Mouse (Mus musculus): Measurements from ENCODE around the gene Cog1. TPM values are rescaled to one million over a fixed set of nuclear protein-coding genes. Genes with fewer than 3 reads are reported as not detected.
A peak's percentile ranks its signal among the peaks of the same experiment; 100 is the strongest.

Gene Cog1
- polyA plus RNA-seq, 1 experiment from 2014 or later = 31.0 TPM

- WGBS (ENCODE audit: missing documents) = 43% methylated on average over 25 of the region's 25 CpGs
- Histone ChIP-seq H3K79me2 (ENCODE audit: inconsistent target) (peaks cover 72% of the 10 kb centered on the region), H3K27ac (peak overlapping the region; percentile 89), H3K4me3 (ENCODE audit: inconsistent target) (peak overlapping the region; percentile 72), H3K36me3 (ENCODE audit: inconsistent target) (peaks cover 17% of the 10 kb centered on the region)
Measured at GRCm38 (mm10) chr11:113684707-113685426, 35.9 kb downstream of the Cog1 start.

- Histone ChIP-seq H3K36me3 (ENCODE audit: inconsistent target) (peaks cover 18% of the 10 kb centered on the region), H3K4me3 (ENCODE audit: inconsistent target) (no peak overlapping the region), H3K79me2 (ENCODE audit: inconsistent target) (peaks cover 53% of the 10 kb centered on the region), H3K27ac (no peak overlapping the region)
- WGBS (ENCODE audit: missing documents) = 80% methylated on average over 2 of the region's 2 CpGs
Measured at GRCm38 (mm10) chr11:113687031-113687430, 38.1 kb downstream of the Cog1 start.

GRCm38 (mm10) chr11:113690506-113690905, 41.5 kb downstream of the Cog1 start:
- Histone ChIP-seq H3K79me2 (ENCODE audit: inconsistent target) (peaks cover 26% of the 10 kb centered on the region), H3K27ac (no peak overlapping the region), H3K4me3 (ENCODE audit: inconsistent target) (no peak overlapping the region), H3K36me3 (ENCODE audit: inconsistent target) (peaks cover 45% of the 10 kb centered on the region)
- 94% methylated on average over 11 of the region's 12 CpGs for WGBS (ENCODE audit: missing documents)

- H3K79me2 ChIP-seq (ENCODE audit: inconsistent target) = peaks cover 18% of the 10 kb centered on the region; the same call in 1 of the 2 replicates
- H3K36me3 ChIP-seq (ENCODE audit: inconsistent target) = peaks cover 47% of the 10 kb centered on the region
- H3K27ac ChIP-seq = no peak overlapping the region
- 96% methylated on average over 5 of the region's 5 CpGs for WGBS (ENCODE audit: missing documents)
- no peak overlapping the region for H3K4me3 ChIP-seq (ENCODE audit: inconsistent target)
Measured at GRCm38 (mm10) chr11:113691318-113691717, 42.3 kb downstream of the Cog1 start.

GRCm38 (mm10) chr11:113691851-113692250, 42.9 kb downstream of the Cog1 start:
- Histone ChIP-seq H3K79me2 (ENCODE audit: inconsistent target) (peaks cover 13% of the 10 kb centered on the region; the same call in 1 of the 2 replicates), H3K36me3 (ENCODE audit: inconsistent target) (peaks cover 47% of the 10 kb centered on the region), H3K27ac (no peak overlapping the region), H3K4me3 (ENCODE audit: inconsistent target) (no peak overlapping the region)
- 41% methylated on average over 3 of the region's 3 CpGs for WGBS (ENCODE audit: missing documents)

- no peak overlapping the region for H3K27ac ChIP-seq
Measured at GRCm38 (mm10) chr11:113697571-113697970, 48.6 kb downstream of the Cog1 start.

GRCm38 (mm10) chr11:113698013-113698545, 49.1 kb downstream of the Cog1 start:
- 95% methylated on average over 12 of the region's 12 CpGs for WGBS (ENCODE audit: missing documents)
- no peak overlapping the region for H3K4me3 ChIP-seq (ENCODE audit: inconsistent target)
- peaks cover 21% of the 10 kb centered on the region; the same call in 1 of the 2 replicates for H3K36me3 ChIP-seq (ENCODE audit: inconsistent target)
- H3K79me2 ChIP-seq (ENCODE audit: inconsistent target) = no peaks in the 10 kb centered on the region
- H3K27ac ChIP-seq = no peak overlapping the region

More at GRCm38 (mm10) chr11:113697571-113697970, 48.6 kb downstream of the Cog1 start:
- Histone ChIP-seq H3K36me3 (ENCODE audit: inconsistent target) (peaks cover 26% of the 10 kb centered on the region; the same call in 1 of the 2 replicates), H3K79me2 (ENCODE audit: inconsistent target) (no peaks in the 10 kb centered on the region), H3K4me3 (ENCODE audit: inconsistent target) (no peak overlapping the region)
- WGBS (ENCODE audit: missing documents) = 95% methylated on average over 5 of the region's 5 CpGs

GRCm38 (mm10) chr11:113699643-113700042, 50.7 kb downstream of the Cog1 start:
- Histone ChIP-seq H3K36me3 (ENCODE audit: inconsistent target) (peaks cover 8% of the 10 kb centered on the region; the same call in 1 of the 2 replicates), H3K27ac (no peak overlapping the region), H3K79me2 (ENCODE audit: inconsistent target) (no peaks in the 10 kb centered on the region), H3K4me3 (ENCODE audit: inconsistent target) (no peak overlapping the region)
- 92% methylated on average over 7 of the region's 7 CpGs for WGBS (ENCODE audit: missing documents)

GRCm38 (mm10) chr11:113703758-113704157, 54.8 kb downstream of the Cog1 start:
- H3K36me3 ChIP-seq (ENCODE audit: inconsistent target) = no peaks in the 10 kb centered on the region
- WGBS (ENCODE audit: missing documents) = 36% methylated on average over 5 of the region's 5 CpGs

GRCm38 (mm10) chr11:113705966-113706652, 57.1 kb downstream of the Cog1 start:
- Histone ChIP-seq H3K4me3 (ENCODE audit: inconsistent target) (no peak overlapping the region), H3K79me2 (ENCODE audit: inconsistent target) (no peaks in the 10 kb centered on the region), H3K27ac (no peak overlapping the region), H3K36me3 (ENCODE audit: inconsistent target) (no peaks in the 10 kb centered on the region)
- WGBS (ENCODE audit: missing documents) = 65% methylated on average over 15 of the region's 15 CpGs

More at GRCm38 (mm10) chr11:113703758-113704157, 54.8 kb downstream of the Cog1 start:
- H3K79me2 ChIP-seq (ENCODE audit: inconsistent target) = no peaks in the 10 kb centered on the region
- no peak overlapping the region for H3K27ac ChIP-seq
- H3K4me3 ChIP-seq (ENCODE audit: inconsistent target) = no peak overlapping the region

- Histone ChIP-seq H3K27ac (no peak overlapping the region), H3K4me3 (ENCODE audit: inconsistent target) (no peak overlapping the region), H3K36me3 (ENCODE audit: inconsistent target) (no peaks in the 10 kb centered on the region), H3K79me2 (ENCODE audit: inconsistent target) (no peaks in the 10 kb centered on the region)
- WGBS (ENCODE audit: missing documents) = 94% methylated on average over 19 of the region's 19 CpGs
Measured at GRCm38 (mm10) chr11:113708629-113709213, 59.8 kb downstream of the Cog1 start.

- 92% methylated on average over 15 of the region's 15 CpGs for WGBS (ENCODE audit: missing documents)
- Histone ChIP-seq H3K79me2 (ENCODE audit: inconsistent target) (no peaks in the 10 kb centered on the region), H3K4me3 (ENCODE audit: inconsistent target) (no peak overlapping the region), H3K36me3 (ENCODE audit: inconsistent target) (no peaks in the 10 kb centered on the region), H3K27ac (no peak overlapping the region)
Measured at GRCm38 (mm10) chr11:113709272-113709671, 60.3 kb downstream of the Cog1 start.

- no peaks in the 10 kb centered on the region for H3K36me3 ChIP-seq (ENCODE audit: inconsistent target)
- H3K79me2 ChIP-seq (ENCODE audit: inconsistent target) = no peaks in the 10 kb centered on the region
- H3K27ac ChIP-seq = no peak within 1 kb of the TSS
- WGBS (ENCODE audit: missing documents) = 85% methylated on average over 11 of the region's 11 CpGs
- H3K4me3 ChIP-seq (ENCODE audit: inconsistent target) = no peak within 1 kb of the TSS
Measured at GRCm38 (mm10) chr11:113709731-113710256, 60.8 kb downstream of the Cog1 start, which contains the start of gene Cpsf4l. Gene Cpsf4l, minus strand, starts transcription at chr11:113710017.

- WGBS (ENCODE audit: missing documents) = 47% methylated on average over 10 of the region's 10 CpGs
- no peak overlapping the region for H3K27ac ChIP-seq
Measured at GRCm38 (mm10) chr11:113710257-113710777, 61.3 kb downstream of the Cog1 start.

More at GRCm38 (mm10) chr11:113710257-113710777, 61.3 kb downstream of the Cog1 start:
- no peaks in the 10 kb centered on the region for H3K36me3 ChIP-seq (ENCODE audit: inconsistent target)
- no peak overlapping the region for H3K4me3 ChIP-seq (ENCODE audit: inconsistent target)
- no peaks in the 10 kb centered on the region for H3K79me2 ChIP-seq (ENCODE audit: inconsistent target)

Data from macrophage (primary cell).